Mouse (Mus musculus) mesoderm, embryonic 11.5 days (tissue): ENCODE results near the gene Tcte2.
A peak's percentile ranks its signal among the peaks of the same experiment; 100 is the strongest.

Experiments used
- DNase-seq: peaks from one replicate; pipeline ENCODE4 v3.0.0-alpha.2; 2012; ENCODE audit warnings: low read depth, low spot score

Gene Tcte2

GRCm38 (mm10) chr17:13720187-13720586, 41.4 kb downstream of the Tcte2 start:
- no peak for DNase-seq

GRCm38 (mm10) chr17:13717428-13717827, 44.2 kb downstream of the Tcte2 start:
- DNase-seq = no peak

- no peak for DNase-seq
These were observed 45.3 kb downstream of the Tcte2 start for GRCm38 (mm10) chr17:13716336-13716735.

- DNase-seq = no peak
These were observed 46.1 kb downstream of the Tcte2 start for GRCm38 (mm10) chr17:13715511-13715910.

- no peak for DNase-seq
These were observed 47.0 kb downstream of the Tcte2 start for GRCm38 (mm10) chr17:13714654-13715053.

GRCm38 (mm10) chr17:13714128-13714527, 47.5 kb downstream of the Tcte2 start:
- DNase-seq = no peak

- no peak for DNase-seq
These were observed 49.1 kb downstream of the Tcte2 start for GRCm38 (mm10) chr17:13712518-13712917.

GRCm38 (mm10) chr17:13712116-13712515, 49.5 kb downstream of the Tcte2 start:
- no peak for DNase-seq

- no peak for DNase-seq
These were observed 50.5 kb downstream of the Tcte2 start for GRCm38 (mm10) chr17:13711173-13711572.

- peak; percentile 62 for DNase-seq
These were observed 56.1 kb downstream of the Tcte2 start for GRCm38 (mm10) chr17:13705481-13705921.

GRCm38 (mm10) chr17:13703611-13704320, 57.9 kb downstream of the Tcte2 start:
- DNase-seq = no peak

GRCm38 (mm10) chr17:13700131-13701016, 61.3 kb downstream of the Tcte2 start:
- DNase-seq = peak; percentile 73

GRCm38 (mm10) chr17:13699716-13700115, 61.9 kb downstream of the Tcte2 start:
- no peak for DNase-seq

- no peak for DNase-seq
These were observed 63.4 kb downstream of the Tcte2 start for GRCm38 (mm10) chr17:13698194-13698593.

GRCm38 (mm10) chr17:13697646-13698045, 64.0 kb downstream of the Tcte2 start:
- no peak for DNase-seq

- no peak for DNase-seq
These were observed 65.7 kb downstream of the Tcte2 start for GRCm38 (mm10) chr17:13695881-13696280.

- DNase-seq = no peak
These were observed 66.4 kb downstream of the Tcte2 start for GRCm38 (mm10) chr17:13695211-13695610.

- DNase-seq = no peak
These were observed 67.4 kb downstream of the Tcte2 start for GRCm38 (mm10) chr17:13694181-13694580.

GRCm38 (mm10) chr17:13687656-13688055, 74.0 kb downstream of the Tcte2 start:
- DNase-seq = no peak

- DNase-seq = no peak
These were observed 74.5 kb downstream of the Tcte2 start for GRCm38 (mm10) chr17:13687086-13687485.

- DNase-seq = no peak
These were observed 76.0 kb downstream of the Tcte2 start for GRCm38 (mm10) chr17:13685621-13686020.

- no peak for DNase-seq
These were observed 77.4 kb downstream of the Tcte2 start for GRCm38 (mm10) chr17:13684256-13684655.
